Comparison of ENCODE assay signal across 7 mouse cellular contexts in the genomic region with DNA sequence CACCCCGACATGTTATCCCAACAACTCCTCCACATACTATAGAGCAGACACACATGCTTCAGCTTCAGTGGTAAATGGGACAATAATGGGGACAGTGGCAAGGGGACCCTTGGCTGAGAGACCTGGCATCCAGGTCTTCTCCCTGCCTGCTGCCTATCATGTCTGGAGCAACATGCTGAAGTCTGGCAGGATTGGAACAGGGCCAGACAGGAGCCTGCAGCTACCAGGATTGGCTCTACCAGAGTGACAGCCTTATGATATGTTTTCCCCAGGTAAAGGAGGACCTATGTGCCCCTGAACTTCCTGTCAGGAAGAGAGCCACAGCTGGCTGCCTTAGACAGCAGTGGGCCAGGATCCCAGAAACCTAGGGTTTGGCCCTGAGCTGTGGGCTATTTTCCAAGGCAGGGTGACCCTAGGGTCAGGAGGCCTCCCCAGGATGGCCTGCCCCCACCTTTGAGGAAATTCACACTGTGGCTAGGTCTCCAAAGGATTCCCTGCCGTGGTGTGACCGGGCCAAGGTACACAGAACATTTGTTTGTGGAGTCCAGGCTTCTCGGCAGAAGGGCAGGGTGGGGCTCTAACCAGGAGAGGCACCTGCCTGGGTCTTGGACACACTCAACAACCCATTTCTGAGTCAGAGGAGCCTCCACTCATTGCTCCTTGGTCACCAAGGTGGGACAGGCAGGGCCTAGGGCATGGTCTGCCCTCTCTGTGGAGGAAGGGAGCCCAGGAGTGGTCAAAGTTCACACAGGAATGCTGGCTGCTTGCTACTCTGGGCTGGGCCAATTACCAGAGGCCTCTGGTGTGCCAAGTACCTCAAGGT.
A peak's percentile ranks its signal among the peaks of the same experiment; 100 is the strongest.
DNase-seq lines count a peak whose midpoint lies in the region; ATAC-seq lines count a peak whose summit lies in the region.

No protein-coding gene starts in this region.

- H3K27me3 ChIP-seq in hindbrain, embryonic 15.5 days = no peaks in the 10 kb centered on the region
- no peaks in the 10 kb centered on the region for H3K27me3 ChIP-seq in limb, embryonic 15.5 days
- H3K27me3 ChIP-seq in stomach, embryonic 14.5 days (ENCODE audit: control insufficient read depth, insufficient read depth, low read length) = no peaks in the 10 kb centered on the region

- no peaks in the 10 kb centered on the region for H3K9me3 ChIP-seq in hindbrain, embryonic 15.5 days
- no peaks in the 10 kb centered on the region for H3K9me3 ChIP-seq in limb, embryonic 15.5 days
- H3K9me3 ChIP-seq in stomach, embryonic 14.5 days (ENCODE audit: control insufficient read depth, low read depth, low read length) = no peaks in the 10 kb centered on the region

- no peaks in the 10 kb centered on the region for H3K36me3 ChIP-seq in hindbrain, embryonic 15.5 days
- no peaks in the 10 kb centered on the region for H3K36me3 ChIP-seq in limb, embryonic 15.5 days
- H3K36me3 ChIP-seq in stomach, embryonic 14.5 days (ENCODE audit: control insufficient read depth, insufficient read depth, low read length) = no peaks in the 10 kb centered on the region

- peaks cover 38% of the 10 kb centered on the region for H3K4me1 ChIP-seq in hindbrain, embryonic 15.5 days (replicated peaks)
- H3K4me1 ChIP-seq in limb, embryonic 15.5 days = peaks cover 53% of the 10 kb centered on the region
- H3K4me1 ChIP-seq in stomach, embryonic 14.5 days (ENCODE audit: control insufficient read depth, insufficient read depth, low read length) = peaks cover 27% of the 10 kb centered on the region

- no peak overlapping the region for H3K4me3 ChIP-seq in hindbrain, embryonic 15.5 days
- H3K4me3 ChIP-seq in limb, embryonic 15.5 days = no peak overlapping the region
- no peak overlapping the region for H3K4me3 ChIP-seq in stomach, embryonic 14.5 days (ENCODE audit: low read depth, low read length)

- peak overlapping the region; percentile 78 for H3K27ac ChIP-seq in hindbrain, embryonic 15.5 days (replicated peaks)
- H3K27ac ChIP-seq in limb, embryonic 15.5 days = peak overlapping the region; percentile 81
- H3K27ac ChIP-seq in stomach, embryonic 14.5 days (ENCODE audit: low read length) = peak overlapping the region; percentile 95

- no peak overlapping the region for H3K9ac ChIP-seq in hindbrain, embryonic 15.5 days
- H3K9ac ChIP-seq in limb, embryonic 15.5 days = no peak overlapping the region
- no peak overlapping the region for H3K9ac ChIP-seq in stomach, embryonic 14.5 days (replicated peaks; ENCODE audit: low read depth, low read length)

- WGBS in hindbrain, embryonic 15.5 days = 71% methylated on average over 4 of the region's 4 CpGs
- 65% methylated on average over 4 of the region's 4 CpGs for WGBS in limb, embryonic 15.5 days
- whole genome bisulfite sequencing in stomach, embryonic 14.5 days = 59% methylated on average over 4 of the region's 4 CpGs

- ATAC-seq in hindbrain, embryonic 15.5 days (ENCODE audit: low FRiP score, low read depth) = no peak
- no peak for ATAC-seq in limb, embryonic 15.5 days (ENCODE audit: insufficient number of reproducible peaks, low FRiP score, low TSS enrichment, low read depth)
- peak; percentile 3; the same call in 1 of the 2 replicates for ATAC-seq in stomach, embryonic 14.5 days (ENCODE audit: insufficient number of reproducible peaks, insufficient read depth, low FRiP score, low read depth)
- no peak for ATAC-seq in CD4-positive, CD25-positive, alpha-beta regulatory T cell, adult 4 months

- peak; percentile 38 for DNase-seq in 3T3-L1 (ENCODE audit: low read depth, low spot score)
- DNase-seq in adrenal gland, postnatal 36 days = peak; percentile 58 to 75
- no peak for DNase-seq in spleen, adult 18-20 months

- no peak overlapping the region for H3K4me2 ChIP-seq in hindbrain, embryonic 15.5 days
- H3K4me2 ChIP-seq in limb, embryonic 15.5 days = no peak overlapping the region
- H3K4me2 ChIP-seq in stomach, embryonic 14.5 days (replicated peaks; ENCODE audit: low read depth, low read length) = no peak overlapping the region

Comparison
In these comparisons a context has a peak if more than half of its experiments do, and no peak if none do; other contexts are left out.
1. DNase-seq: peak in 3T3-L1 (single experiment) and adrenal gland, postnatal 36 days (2 of 2); none in spleen, adult 18-20 months (0 of 2).
2. Peak in every context shown above with its lines, with median percentiles within 50 percentile points of each other: H3K27ac ChIP-seq.